Mouse (Mus musculus) brain, adult 2 months (tissue): ENCODE measurements around the gene Ascl4.
A peak's percentile ranks its signal among the peaks of the same experiment; 100 is the strongest.

Source experiments
- DNase-seq: peaks from one replicate; pipeline ENCODE4 v3.0.0; 2011; ENCODE audit warnings: low read depth, low spot score

Gene Ascl4

DNA sequence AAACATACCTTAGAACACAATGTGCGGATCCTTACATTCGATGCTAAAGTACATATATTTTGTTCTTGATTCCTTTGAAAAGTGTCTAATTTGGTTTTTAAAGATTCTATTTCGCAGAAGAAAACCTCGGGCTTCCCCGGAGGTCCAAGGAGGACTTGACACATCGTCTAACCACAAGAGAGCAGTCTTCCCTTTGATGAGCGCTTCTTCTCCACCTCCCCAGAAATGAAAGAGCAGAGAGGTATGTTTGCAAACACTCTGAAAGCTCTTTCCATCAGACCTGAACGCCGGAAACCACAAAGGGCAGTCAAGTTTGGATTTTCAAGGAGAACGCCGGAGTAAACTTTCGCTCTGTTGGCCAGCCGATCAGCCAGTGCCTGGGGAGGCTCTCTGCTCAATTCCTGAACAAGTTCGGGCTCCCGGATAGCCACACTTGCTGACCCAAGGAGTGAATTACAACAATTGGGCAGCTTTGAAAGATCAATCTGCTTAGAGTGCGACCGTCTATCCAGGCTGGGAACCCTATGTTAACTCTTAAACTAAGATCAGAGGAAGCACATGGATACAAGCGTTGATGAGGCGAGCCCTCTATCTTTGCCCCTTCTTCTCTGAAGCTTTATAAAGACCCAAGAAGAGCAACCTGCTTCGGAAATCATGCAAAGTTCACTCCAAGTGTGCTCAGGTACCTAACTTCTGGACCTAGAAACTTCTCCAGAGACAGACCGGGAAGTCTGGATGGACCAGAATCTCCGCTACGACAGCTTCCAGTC lies at the start of gene Ascl4:
Gene Ascl4 (plus strand): TSS at position 6 of the 770 bp plus-strand sequence.
- DNase-seq = peak; percentile 51

DNA sequence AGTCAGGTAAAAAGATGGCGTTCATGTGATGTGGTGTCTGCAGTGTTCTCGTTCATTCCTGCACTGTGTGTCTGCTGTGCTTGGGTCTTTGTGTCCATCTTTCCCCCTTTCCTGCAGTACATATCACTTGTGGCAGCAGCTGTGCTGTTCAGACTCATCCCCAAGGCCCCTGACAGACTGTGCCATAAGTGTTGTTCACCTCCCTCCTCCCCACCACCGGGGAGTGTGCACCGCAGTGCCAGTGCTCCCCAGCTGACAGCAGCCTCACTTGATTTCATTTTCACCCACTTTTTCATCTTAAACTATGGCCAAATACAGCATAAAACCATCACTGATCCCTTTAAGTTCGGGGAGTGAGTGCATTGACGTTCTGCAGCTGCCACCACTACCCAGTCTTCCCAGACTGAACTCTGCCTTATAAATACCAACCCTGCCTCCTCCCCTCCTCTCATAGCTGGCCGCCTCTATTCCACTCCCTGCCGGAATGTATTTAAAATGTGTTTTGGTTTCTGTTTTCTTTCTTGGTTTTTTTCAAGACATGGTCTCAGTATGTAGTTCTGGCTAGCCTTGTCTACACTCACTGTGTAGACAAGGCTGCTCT lies 47.5 kb upstream of the Ascl4 start:
- no peak for DNase-seq

DNA sequence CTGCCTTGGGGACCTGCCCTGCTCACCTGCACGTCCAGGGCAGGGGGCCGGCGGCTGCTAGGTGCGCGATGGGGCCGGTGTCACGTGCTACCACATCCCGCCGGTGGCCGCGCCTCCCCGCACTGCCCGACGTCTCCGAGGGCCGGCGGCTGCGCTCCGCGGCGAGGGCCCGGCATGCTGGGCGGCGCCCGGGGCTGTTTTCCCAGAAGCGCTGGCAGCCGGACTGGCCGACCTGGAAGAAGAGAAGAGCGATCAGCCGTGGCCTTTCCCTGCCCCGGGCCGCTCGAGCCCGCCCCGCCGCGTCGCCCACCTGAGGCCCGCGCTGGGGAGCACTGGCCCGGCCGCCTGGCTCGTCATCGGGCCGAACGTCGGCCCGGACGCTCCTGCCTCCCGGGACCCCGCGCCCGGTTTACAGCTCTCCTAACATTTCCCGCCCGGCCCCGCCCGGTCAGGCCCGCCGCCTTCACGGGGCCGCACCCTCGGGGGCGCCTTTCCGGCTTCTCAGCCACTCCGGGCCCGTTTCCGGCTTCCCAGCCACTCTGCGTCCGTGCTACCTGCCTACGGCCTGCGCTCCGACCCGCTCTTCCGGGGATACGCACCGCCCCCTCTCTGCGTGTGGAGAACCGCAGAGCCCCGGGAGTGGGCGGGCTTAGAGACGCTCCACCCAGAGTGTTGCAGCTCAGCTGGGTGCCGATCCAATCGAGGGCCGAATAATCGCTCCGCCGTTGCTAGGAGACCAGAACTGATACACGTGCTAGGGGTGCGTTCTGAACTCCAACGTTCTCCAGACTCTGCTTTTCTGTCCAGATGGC lies 10.8 kb upstream of the Ascl4 start, which contains the start of gene Prdm4:
Gene Prdm4 (minus strand): TSS at position 645 of the 812 bp plus-strand sequence.
- DNase-seq = peak; percentile 100

DNA sequence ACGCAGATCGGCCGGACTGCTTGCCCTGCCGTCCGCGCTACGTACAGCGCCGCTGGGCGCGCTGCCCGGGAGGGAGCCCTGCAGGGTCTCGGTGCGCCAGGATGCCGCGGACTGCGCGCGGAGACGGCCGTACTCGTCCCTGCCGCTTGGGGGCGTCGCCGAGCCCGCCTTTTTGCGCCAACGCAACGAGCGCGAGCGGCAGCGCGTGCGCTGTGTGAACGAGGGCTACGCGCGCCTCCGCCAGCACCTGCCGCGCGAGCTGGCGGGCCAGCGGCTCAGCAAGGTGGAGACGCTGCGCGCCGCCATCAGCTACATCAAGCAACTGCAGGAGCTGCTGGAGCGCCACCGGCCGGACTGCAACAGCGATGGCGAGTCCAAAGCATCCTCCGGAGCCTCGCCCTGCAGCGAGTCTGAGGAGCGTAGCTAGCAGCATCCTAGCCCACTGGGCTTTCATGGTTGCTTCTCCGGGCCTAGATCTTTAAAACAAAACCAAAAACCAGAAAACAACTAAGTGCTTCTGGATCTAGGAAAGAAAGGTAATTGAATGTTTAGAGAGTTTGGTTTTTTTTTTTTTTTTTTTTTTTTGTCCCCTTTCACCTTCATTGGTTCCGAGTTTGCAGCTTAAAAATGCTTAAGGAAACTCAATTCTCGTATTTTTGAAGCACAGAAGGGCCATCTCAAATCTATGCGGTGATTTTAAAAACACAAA lies 1.2 kb downstream of the Ascl4 start:
- peak; percentile 96 for DNase-seq

DNA sequence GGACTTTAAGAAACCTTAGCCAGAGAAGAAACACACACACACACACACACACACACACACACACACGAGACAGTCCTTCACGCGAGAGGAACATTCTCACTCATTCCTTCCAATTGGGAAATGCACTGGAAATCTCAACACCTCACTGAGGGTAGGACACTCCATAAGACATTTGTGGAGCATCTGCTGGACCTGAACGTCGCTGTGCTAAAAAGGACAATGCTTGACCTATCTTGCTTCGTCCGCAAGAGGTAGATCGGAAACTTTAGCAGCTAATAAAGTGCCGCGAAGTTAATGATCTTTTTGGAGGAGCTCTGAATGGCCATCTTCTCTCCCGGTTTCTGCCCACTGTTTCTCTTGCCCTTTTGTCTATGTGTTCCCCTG lies 1.7 kb downstream of the Ascl4 start:
- DNase-seq = peak; percentile 30

DNA sequence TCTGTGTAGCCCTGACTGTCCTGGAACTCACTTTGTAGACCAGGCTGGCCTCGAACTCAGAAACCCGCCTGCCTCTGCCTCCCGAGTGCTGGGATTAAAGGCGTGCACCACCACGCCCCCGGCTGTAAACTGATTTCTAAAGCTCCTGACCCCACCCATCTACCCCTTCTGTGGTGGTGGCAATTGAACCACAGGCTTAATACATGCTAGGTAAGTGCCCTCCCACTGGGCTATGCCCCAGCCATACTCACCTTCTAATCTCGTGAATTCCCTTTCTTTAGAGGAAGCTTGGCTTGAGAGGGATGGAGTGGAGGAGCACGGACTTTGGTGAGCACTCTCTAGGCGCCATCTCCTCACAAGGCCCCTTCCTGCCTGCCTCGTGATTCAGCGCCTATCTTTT lies 2.5 kb downstream of the Ascl4 start:
- DNase-seq = no peak

DNA sequence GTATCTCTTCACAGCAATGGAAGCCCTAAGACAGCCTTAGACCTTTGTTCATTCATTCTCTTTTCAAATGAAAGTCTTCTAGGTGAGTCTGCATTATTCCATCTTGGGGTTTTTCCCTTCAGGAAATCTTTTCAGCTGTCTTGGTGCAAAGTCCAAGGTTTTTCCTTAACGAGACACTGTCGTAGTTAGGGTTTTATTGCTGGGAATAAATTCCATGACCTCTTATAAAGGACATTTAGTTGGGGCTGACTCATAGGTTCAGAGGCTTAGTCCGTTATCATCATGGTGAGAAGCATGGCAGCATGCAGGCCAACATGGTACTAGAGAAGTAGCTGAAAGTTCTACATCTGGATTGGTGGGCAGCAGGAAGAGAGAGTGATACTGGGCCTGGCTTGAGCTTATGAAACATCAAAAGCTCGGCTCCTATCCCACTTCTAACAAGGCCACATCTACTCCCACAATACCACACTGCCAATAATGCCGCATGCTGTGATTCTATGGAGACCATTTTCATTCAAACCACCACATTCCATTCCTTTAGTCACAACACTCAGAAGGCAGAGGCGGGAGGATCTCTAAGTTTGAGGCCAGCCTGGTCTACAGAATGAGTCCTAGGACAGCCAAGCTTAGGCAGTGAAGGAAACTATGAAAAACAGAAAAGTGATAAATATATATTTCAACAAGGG lies 8.9 kb downstream of the Ascl4 start:
- DNase-seq = no peak

DNA sequence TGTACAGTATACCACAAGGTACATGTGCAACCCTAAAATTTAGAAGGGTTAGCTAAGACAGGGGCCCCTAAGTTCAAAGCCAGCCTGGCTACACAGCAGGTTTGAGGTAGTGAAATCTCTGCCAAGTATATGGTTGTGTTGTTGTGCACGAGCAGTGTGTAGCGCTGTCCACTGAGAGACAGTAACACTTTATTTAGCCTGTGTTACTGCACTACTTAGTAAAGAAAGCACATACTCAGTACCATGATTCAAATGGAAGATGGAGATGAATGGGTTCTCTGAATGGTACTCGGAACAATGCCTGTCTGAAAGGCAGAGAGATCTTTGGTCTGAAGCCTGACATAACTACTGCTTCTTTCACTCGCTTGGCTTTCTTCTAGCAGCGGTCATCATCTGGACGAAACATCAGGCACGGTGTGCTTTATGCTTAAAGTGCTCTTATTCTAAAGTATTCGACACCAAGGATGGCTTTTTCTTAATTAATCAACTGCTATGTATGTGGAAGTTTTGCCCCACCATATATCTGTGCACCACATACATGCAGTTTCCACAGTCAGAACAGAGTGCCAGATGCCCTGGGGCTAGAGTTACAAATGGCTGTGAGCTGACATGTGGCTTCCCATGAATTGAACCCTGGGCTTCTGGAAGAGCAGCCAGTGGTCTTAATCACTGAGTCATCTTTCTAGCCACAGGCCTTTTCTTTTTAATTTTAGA lies 21.2 kb downstream of the Ascl4 start:
- DNase-seq = peak; percentile 22

DNA sequence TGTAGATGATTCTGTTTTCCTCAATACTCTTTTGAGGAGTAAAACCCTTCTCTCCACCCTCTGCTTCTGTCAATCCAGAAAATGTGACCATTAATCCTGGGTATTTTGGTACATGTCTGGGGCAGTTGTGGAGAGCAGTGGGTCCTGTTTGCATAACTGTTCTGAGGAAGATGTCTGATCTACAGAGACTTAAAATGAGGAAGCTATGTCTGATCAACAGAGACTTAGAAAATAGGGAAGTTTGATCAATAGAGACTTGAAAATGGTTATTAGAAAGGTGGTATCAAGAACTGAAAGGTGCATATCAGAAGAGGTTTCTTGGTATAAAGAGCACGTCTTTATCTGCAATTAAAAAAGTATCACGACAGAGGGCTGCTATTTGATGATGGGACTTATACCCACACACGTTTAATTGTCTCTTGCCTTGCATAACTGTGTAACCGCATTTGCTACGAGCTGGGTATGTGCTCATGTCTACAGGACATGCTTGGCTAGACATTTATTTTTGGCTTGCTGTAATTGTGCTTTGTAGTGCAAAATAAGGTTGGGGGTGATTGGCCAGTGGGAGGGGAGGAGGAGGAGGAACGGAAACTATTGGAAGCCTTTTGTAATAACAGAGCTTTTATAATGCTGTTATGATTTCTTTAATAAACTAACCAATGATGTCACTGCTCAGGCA lies 24.4 kb downstream of the Ascl4 start:
- no peak for DNase-seq

DNA sequence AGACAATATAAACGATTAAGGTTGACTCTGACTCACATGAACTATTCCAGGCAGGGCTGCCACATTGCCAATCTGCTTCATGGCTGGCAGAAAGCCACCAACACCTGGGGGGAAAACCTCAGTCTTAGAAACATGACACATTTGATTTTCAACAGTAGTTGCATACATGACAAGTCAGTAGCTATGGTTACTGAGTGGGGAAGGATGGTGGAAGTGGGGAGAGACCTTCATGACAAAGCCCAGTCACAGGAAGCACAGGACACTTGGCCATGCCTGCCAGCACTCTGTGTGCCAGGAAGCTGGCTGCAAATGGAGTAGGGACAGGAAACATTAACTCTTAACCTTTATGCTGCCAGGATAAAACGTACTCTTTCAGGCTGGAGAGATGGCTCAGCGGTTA lies 25.9 kb downstream of the Ascl4 start:
- DNase-seq = peak; percentile 9

DNA sequence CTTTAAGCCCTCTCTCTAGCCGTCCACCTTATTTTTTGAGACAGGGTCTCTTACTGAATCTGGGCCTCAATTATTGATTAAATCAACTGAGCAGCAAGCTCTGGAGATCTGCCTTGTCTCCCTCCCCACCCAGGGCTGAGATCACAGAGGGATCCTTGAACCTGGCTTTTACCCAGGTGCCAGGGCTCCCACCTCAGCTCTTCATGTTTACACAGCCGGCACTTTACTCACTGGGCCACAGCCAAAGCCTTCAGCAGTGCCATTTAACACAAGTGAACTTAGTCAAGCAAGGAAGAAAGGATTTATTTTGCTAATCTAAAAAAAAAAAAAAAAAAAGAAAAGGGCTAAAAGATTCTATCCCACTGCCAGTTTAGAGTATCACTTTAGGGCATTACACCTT lies 26.9 kb downstream of the Ascl4 start:
- no peak for DNase-seq

DNA sequence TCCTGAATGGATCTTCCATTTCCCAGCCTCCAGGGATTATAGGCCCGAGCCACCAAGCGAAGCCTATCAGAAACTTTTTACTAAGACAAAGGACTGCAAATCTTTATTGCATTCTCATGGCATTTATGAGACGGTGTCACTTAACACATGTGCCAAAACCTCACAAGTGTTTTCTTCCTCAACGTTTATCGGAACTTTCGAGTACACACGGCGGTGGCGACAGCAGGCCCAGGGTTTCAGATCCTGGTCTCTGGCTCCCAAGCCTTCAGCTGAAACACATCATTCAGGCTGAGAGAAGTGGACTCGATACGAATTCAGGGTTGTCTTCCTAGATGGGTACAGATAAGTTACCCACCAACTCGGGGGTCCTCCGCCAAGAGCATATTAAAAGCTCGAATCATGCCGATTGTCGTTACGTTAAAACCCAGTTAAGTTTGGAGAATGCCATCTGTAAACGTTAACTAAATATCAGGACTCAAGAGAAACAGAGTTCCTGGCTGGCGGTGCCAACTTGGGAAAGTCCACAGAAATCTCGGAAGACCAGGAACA lies 29.5 kb downstream of the Ascl4 start:
- no peak for DNase-seq

DNA sequence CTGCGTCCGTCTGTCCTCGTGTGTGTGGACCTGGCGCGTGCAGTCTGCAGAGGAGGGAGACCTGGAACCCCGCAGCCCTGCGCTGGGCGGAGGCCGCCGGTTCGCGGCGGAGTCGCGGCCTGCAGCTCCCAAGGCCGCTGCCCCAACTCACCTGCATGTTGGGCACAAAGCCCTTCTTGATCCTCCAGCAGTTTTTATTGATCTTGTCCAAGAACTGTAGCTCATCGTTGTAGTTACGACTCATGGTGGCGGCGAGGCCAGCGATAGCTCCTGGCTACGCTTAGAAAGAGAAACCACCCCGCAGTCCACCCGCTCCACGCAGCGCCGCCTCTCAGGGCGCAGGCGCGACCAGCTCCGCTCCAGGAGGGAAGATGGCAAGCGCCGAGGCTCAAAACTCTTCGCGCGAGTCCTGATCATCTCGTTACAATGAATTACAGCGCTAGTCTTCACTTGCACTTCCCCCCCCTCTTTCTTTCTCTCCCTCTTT lies 30.0 kb downstream of the Ascl4 start, which contains the start of gene Rtcb:
Gene Rtcb (minus strand): TSS at position 360 of the 487 bp plus-strand sequence.
- DNase-seq = peak; percentile 98

DNA sequence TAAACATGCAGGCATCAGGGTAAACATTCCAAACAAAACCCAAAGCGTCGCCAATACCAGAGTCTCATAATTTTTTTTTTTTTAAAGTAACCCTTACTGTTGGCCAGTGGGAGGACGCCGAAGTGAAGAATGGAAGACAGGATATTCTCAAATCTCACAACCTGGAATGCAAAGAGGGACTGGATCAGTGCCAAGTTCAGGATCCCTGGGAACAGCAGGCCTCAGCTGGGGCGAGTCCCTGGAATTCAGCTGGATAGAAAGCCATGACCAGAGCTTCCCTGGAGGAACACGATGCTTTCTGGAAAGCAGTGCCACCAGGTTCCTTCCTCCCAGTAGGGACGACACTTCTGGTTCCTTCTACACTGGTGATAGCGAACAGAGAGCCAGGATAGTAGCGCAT lies 35.4 kb downstream of the Ascl4 start:
- DNase-seq = no peak

DNA sequence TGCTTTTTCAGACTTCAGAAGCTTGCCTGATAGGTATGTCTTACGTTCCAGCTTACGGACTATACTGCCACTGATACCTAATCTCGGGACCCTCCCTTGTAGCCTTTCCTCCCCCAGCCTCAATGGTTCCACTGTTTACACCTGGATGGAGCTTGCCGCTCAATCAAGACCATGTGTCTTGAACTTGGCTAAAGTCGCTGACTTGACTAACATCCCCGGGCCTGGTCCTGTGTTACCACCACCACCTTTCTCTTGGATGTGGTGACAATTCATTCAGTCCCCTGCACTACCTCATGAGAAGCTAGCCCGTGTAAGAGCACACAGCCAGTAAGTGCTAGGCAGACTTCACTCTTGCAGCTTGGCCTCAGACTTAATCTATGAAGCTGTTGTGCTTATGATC lies 36.8 kb downstream of the Ascl4 start:
- DNase-seq = no peak

DNA sequence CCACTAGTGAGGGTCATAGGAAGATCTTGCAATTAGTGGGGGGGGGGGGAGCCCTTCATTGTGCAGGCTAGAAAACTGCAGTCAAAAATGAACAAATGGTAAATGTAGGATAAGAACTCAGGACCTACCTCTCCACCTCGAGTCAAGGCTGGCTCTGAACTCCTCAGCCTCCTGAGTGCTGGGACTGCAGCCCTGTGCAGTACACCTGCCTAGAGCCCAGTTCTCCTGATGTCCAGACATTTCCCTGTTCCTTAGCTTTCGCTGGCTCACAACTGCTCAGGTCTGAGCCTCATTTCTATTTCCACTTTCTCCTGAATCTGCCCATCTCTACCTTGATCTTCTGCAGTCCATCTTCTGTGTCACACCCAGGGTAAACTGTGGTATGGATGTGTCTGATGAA lies 39.0 kb downstream of the Ascl4 start:
- DNase-seq = no peak

DNA sequence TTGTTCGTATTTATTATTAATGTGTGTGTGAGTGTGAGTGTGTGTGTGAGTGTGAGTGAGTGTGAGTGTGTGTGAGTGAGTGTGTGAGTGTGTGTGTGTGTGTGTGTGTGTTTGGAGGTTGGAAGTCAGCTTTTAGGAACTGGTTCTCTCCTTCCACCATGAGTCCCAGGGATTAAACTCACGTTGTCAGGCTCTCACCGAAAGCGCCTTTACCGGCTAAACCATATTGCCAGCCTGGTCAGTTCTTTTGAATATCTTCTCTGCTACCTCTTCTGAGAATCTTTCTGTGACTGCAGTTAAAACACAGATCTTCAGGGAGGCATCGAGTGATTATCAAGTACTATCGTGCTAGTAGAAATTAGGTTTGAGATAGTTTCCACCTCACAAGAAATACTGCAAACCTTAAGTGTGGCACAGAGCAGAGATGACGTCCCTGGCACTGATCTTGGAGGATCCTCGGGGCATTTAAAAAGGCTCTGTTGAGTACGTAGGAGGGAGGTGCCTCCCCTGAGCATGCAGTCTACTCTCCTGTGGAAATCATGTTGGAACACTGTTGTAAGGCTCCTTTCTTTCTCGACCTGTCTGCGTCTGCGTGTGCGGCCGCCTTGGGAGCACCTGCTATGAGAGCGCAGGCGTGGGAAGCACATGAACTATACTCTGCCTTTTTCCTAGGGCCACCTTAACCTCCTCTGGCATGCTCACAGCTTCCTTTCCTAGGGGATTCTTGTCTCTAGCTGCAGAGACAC lies 40.1 kb downstream of the Ascl4 start:
- DNase-seq = no peak

DNA sequence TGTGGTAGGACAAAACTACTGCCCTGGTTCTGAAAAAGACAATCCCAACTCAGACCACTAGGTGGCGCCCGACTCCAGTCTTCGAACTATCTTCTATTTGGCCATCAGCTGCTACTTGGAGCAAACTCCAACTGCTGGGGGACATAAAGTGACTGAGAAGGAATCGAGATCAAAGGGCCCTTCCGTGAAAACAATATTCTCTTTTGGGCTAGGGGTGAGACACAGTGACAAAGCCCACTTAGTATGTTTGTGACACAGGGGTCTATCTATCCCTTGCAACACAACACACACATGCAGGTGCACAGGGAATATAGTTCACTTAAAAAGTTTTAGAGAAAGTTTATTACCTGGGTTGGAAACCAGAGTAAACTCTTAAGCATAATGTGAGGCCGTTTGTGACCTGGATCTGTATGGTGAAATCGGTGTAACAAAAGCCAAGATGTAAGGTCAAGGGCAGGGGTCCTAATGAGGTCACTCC lies 40.7 kb downstream of the Ascl4 start:
- peak; percentile 77 for DNase-seq

DNA sequence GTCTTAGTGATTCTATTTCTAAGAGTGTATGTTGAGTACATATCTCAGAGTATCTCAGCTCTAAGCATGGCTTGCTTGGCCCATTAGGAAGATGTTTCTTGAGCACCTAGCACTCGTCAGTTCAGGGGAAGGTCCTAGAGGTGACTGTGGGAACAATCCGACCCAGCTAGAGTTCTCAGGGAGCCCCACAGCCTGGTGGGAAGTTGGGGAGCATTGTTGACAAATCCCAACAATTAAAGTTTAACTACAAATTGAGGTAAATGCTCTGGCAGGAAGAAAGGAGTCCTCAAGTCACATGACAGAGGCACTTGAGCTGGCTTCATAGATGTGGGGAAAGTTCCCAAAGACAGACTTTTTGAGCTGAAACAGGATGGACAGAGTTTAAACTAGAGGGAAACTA lies 41.2 kb downstream of the Ascl4 start:
- no peak for DNase-seq
